Mouse (Mus musculus): Measurements from ENCODE around the gene Eif2ak3. TPM values are rescaled to one million over a fixed set of nuclear protein-coding genes. Genes with fewer than 3 reads are reported as not detected.
A peak's percentile ranks its signal among the peaks of the same experiment; 100 is the strongest.

Gene Eif2ak3
- polyA plus RNA-seq (2016; fragmentation: Nextera tagmentation; extraction: Ambion mirVana), result 12.8 and 13.5 TPM in 2 replicates

GRCm38 (mm10) chr6:70844002-70844804 lies at the start of gene Eif2ak3:
Gene Eif2ak3, plus strand, starts transcription at chr6:70844515.
- peak; percentile 99 for ATAC-seq (ENCODE audit: insufficient number of reproducible peaks, insufficient read depth, low FRiP score, low TSS enrichment)

GRCm38 (mm10) chr6:70796940-70797339 lies 47.4 kb upstream of the Eif2ak3 start:
- H3K36me3 ChIP-seq, result no peaks in the 10 kb centered on the region
- no peak for ATAC-seq (ENCODE audit: insufficient number of reproducible peaks, insufficient read depth, low FRiP score, low TSS enrichment)
- H3K4me2 ChIP-seq (replicated peaks), result no peak overlapping the region
- no peaks in the 10 kb centered on the region for H3K27me3 ChIP-seq
- H3K9ac ChIP-seq, result no peak overlapping the region
- no peak overlapping the region for H3K4me3 ChIP-seq
- H3K4me1 ChIP-seq, result no peaks in the 10 kb centered on the region
- no peak overlapping the region for H3K27ac ChIP-seq
- 82% methylated on average over 6 of the region's 6 CpGs for WGBS
- H3K9me3 ChIP-seq, result no peaks in the 10 kb centered on the region

More at GRCm38 (mm10) chr6:70844002-70844804, at the start of gene Eif2ak3:
- Histone ChIP-seq H3K4me2 (replicated peaks) (peak within 1 kb of the TSS; percentile 67), H3K27me3 (no peaks in the 10 kb centered on the region), H3K9ac (peak within 1 kb of the TSS; percentile 75), H3K36me3 (no peaks in the 10 kb centered on the region), H3K9me3 (no peaks in the 10 kb centered on the region), H3K4me1 (peaks cover 21% of the 10 kb centered on the region), H3K4me3 (peak within 1 kb of the TSS; percentile 91), H3K27ac (peak within 1 kb of the TSS; percentile 83)
- under 1% methylated on average over 63 of the region's 63 CpGs for WGBS

GRCm38 (mm10) chr6:70797581-70798251 lies 46.6 kb upstream of the Eif2ak3 start:
- no peaks in the 10 kb centered on the region for H3K27me3 ChIP-seq
- no peaks in the 10 kb centered on the region for H3K4me1 ChIP-seq
- no peak overlapping the region for H3K4me3 ChIP-seq
- no peak overlapping the region for H3K27ac ChIP-seq
- H3K9me3 ChIP-seq, result no peaks in the 10 kb centered on the region
- WGBS, result 22% methylated on average over 9 of the region's 9 CpGs
- H3K4me2 ChIP-seq (replicated peaks), result no peak overlapping the region
- H3K9ac ChIP-seq, result no peak overlapping the region
- H3K36me3 ChIP-seq, result no peaks in the 10 kb centered on the region
- peak; percentile 31; the same call in 1 of the 2 replicates for ATAC-seq (ENCODE audit: insufficient number of reproducible peaks, insufficient read depth, low FRiP score, low TSS enrichment)

DNA sequence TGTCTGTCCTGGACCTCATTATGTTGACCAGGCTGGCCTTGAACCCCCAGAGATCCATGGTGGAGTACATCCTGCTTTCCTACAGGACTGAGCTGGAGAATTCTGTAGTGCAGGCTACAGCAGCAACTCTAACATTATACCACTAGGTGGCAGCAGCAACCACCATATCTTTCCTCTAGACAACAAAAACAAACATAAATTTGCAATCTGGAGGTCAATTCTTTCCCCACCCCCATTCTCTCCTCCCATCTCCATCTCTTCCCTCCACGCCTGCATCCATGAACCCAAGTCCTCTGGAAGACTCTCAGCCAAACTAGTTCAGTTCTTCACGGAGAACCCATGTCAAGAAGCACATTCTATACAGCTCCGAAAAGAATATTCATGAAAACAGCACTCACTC lies 39.7 kb upstream of the Eif2ak3 start:
- Histone ChIP-seq H3K4me3 (no peak overlapping the region), H3K27me3 (no peaks in the 10 kb centered on the region), H3K36me3 (no peaks in the 10 kb centered on the region), H3K9me3 (no peaks in the 10 kb centered on the region), H3K27ac (no peak overlapping the region), H3K4me2 (replicated peaks) (peak overlapping the region; percentile 2; the same call in 1 of the 2 replicates), H3K4me1 (peaks cover 4% of the 10 kb centered on the region; the same call in 1 of the 2 replicates), H3K9ac (no peak overlapping the region)
- 26% methylated on average over 3 of the region's 3 CpGs for WGBS
- no peak for ATAC-seq (ENCODE audit: insufficient number of reproducible peaks, insufficient read depth, low FRiP score, low TSS enrichment)

GRCm38 (mm10) chr6:70805267-70805666 lies 39.0 kb upstream of the Eif2ak3 start:
- no peaks in the 10 kb centered on the region for H3K36me3 ChIP-seq
- no peaks in the 10 kb centered on the region for H3K9me3 ChIP-seq
- WGBS, result 11% methylated on average over 7 of the region's 7 CpGs
- no peak for ATAC-seq (ENCODE audit: insufficient number of reproducible peaks, insufficient read depth, low FRiP score, low TSS enrichment)
- H3K4me1 ChIP-seq, result peaks cover 4% of the 10 kb centered on the region; the same call in 1 of the 2 replicates
- H3K27ac ChIP-seq, result no peak overlapping the region
- H3K4me2 ChIP-seq (replicated peaks), result peak overlapping the region; percentile 28; the same call in 1 of the 2 replicates
- no peak overlapping the region for H3K9ac ChIP-seq
- no peaks in the 10 kb centered on the region for H3K27me3 ChIP-seq
- no peak overlapping the region for H3K4me3 ChIP-seq

- Histone ChIP-seq H3K9me3 (no peaks in the 10 kb centered on the region), H3K27me3 (no peaks in the 10 kb centered on the region), H3K4me2 (replicated peaks) (peak overlapping the region; percentile 28; the same call in 1 of the 2 replicates), H3K9ac (no peak overlapping the region), H3K36me3 (no peaks in the 10 kb centered on the region), H3K27ac (no peak overlapping the region), H3K4me3 (no peak overlapping the region), H3K4me1 (peaks cover 4% of the 10 kb centered on the region; the same call in 1 of the 2 replicates)
- peak; percentile 82 for ATAC-seq (ENCODE audit: insufficient number of reproducible peaks, insufficient read depth, low FRiP score, low TSS enrichment)
- 19% methylated on average over 13 of the region's 13 CpGs for WGBS
Measured at GRCm38 (mm10) chr6:70805820-70806513, 38.3 kb upstream of the Eif2ak3 start.

GRCm38 (mm10) chr6:70806514-70806912 lies 37.8 kb upstream of the Eif2ak3 start:
- Histone ChIP-seq H3K4me1 (peaks cover 4% of the 10 kb centered on the region; the same call in 1 of the 2 replicates), H3K4me3 (no peak overlapping the region), H3K9me3 (no peaks in the 10 kb centered on the region), H3K9ac (no peak overlapping the region), H3K36me3 (no peaks in the 10 kb centered on the region), H3K27ac (no peak overlapping the region), H3K4me2 (replicated peaks) (no peak overlapping the region), H3K27me3 (no peaks in the 10 kb centered on the region)
- 67% methylated on average over 1 of the region's 1 CpGs for WGBS
- 0 out of 2 replicates have a peak, but pooled peaks have one; percentile 11 for ATAC-seq (ENCODE audit: insufficient number of reproducible peaks, insufficient read depth, low FRiP score, low TSS enrichment)

DNA sequence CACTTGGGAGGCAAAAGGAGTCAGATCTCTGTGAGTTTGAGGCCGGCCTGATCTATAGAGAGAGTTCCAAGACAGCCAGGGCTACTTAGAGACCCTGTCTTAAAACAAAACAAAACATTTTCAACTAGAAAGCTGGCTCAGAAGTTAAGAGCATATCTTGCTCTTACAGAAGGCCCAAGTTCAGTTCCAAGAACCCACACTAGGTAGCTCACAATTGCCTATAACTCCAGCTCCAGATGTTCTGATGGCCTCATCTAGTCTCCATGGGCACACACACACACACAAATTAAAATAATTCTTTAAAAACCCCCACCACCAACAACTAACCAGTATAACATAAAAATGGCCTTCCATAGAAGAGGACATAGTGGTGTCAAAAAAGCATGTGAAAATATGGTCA lies 33.8 kb upstream of the Eif2ak3 start:
- no peak overlapping the region for H3K27ac ChIP-seq
- no peak overlapping the region for H3K4me3 ChIP-seq
- ATAC-seq (ENCODE audit: insufficient number of reproducible peaks, insufficient read depth, low FRiP score, low TSS enrichment), result no peak
- no peak overlapping the region for H3K9ac ChIP-seq
- no peaks in the 10 kb centered on the region for H3K9me3 ChIP-seq
- 81% methylated on average over 1 of the region's 1 CpGs for WGBS
- H3K4me1 ChIP-seq, result peaks cover 3% of the 10 kb centered on the region; the same call in 1 of the 2 replicates
- no peaks in the 10 kb centered on the region for H3K36me3 ChIP-seq
- no peak overlapping the region for H3K4me2 ChIP-seq (replicated peaks)
- no peaks in the 10 kb centered on the region for H3K27me3 ChIP-seq

DNA sequence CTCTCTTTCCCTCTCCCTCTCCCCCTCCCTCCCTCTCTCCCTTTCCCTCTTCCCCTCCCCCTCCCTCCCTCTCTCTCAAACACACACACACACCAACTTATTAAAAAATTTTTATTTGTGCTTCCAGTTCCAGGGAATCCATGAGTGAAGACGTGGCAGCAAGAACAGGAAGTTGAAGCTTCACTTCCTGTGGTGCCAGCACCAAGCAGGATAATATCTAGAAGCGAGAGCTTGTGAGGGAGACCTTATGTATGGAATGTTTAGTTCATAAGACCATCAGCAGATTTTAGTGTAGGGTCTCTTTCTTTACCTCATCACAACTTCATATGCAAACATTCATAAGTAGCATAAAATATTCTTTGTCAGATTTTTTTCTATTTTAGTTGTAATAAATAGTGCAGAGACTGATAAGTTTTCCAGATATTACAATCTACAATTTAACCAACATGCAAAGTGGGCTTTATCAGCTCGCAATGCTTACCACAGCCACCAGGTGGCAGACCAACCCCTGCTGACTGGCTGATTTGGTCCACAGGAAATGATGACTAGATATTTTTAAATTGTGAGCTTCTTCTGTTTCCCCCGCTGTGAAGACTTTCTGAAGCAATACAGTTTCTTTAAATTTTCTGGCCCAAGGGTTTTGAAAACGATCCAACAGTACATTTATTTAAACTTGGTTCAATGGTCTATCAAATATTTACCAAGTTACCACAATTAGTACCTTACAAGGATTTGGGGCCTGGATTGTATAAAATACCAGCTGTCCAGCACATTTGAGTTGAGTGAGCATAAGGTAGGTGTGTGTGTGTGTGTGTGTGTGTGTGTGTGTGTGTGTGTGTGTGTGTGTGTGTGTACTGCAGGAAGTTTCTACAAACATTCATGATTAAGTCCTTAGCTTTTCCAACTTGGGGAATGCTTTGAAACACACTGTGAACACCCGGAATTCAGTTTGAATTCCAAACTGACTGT lies 32.5 kb upstream of the Eif2ak3 start:
- H3K27me3 ChIP-seq, result no peaks in the 10 kb centered on the region
- no peak overlapping the region for H3K27ac ChIP-seq
- H3K4me1 ChIP-seq, result no peaks in the 10 kb centered on the region
- WGBS, result 20% methylated on average over 6 of the region's 6 CpGs
- no peak overlapping the region for H3K4me3 ChIP-seq
- no peaks in the 10 kb centered on the region for H3K9me3 ChIP-seq
- no peak overlapping the region for H3K4me2 ChIP-seq (replicated peaks)
- H3K36me3 ChIP-seq, result no peaks in the 10 kb centered on the region
- no peak for ATAC-seq (ENCODE audit: insufficient number of reproducible peaks, insufficient read depth, low FRiP score, low TSS enrichment)
- H3K9ac ChIP-seq, result no peak overlapping the region

GRCm38 (mm10) chr6:70812526-70812895 lies 31.8 kb upstream of the Eif2ak3 start:
- no peaks in the 10 kb centered on the region for H3K9me3 ChIP-seq
- H3K36me3 ChIP-seq, result no peaks in the 10 kb centered on the region
- no peaks in the 10 kb centered on the region for H3K4me1 ChIP-seq
- WGBS, result 35% methylated on average over 4 of the region's 4 CpGs
- H3K4me2 ChIP-seq (replicated peaks), result no peak overlapping the region
- ATAC-seq (ENCODE audit: insufficient number of reproducible peaks, insufficient read depth, low FRiP score, low TSS enrichment), result no peak
- H3K4me3 ChIP-seq, result no peak overlapping the region
- H3K27me3 ChIP-seq, result no peaks in the 10 kb centered on the region
- H3K9ac ChIP-seq, result no peak overlapping the region
- H3K27ac ChIP-seq, result no peak overlapping the region

Measured in embryonic facial prominence, embryonic 12.5 days (tissue).